Mouse (Mus musculus) neural tube, embryonic 15.5 days (tissue): Measurements from ENCODE around the gene Ccl11. TPM values are rescaled to one million over a fixed set of nuclear protein-coding genes. Genes with fewer than 3 reads are reported as not detected.

Experiments used
- ATAC-seq: fragments of 200-750 bp; cut with Nextera tagmentation; 2 replicates; pipeline ENCODE4 v1.8.0; 2017; ENCODE audit warnings: mild to moderate bottlenecking, moderate TSS enrichment, moderate library complexity; ENCODE audit not compliant: low FRiP score
- H3K27ac ChIP-seq: fragments of 300-500 bp; sonication (generic); replicated peaks from 2 replicates; pipeline ENCODE4 v1.5.1; 2015; ENCODE audit warnings: mild to moderate bottlenecking, inconsistent platforms
- H3K27me3 ChIP-seq: fragments of 300-500 bp; sonication (generic); replicated peaks from 2 replicates; pipeline ENCODE4 v1.6.1; 2015; ENCODE audit warnings: inconsistent platforms
- H3K36me3 ChIP-seq: fragments of 300-500 bp; sonication (generic); 2 replicates; pipeline ENCODE4 v1.6.1; 2015; ENCODE audit warnings: inconsistent platforms
- H3K4me1 ChIP-seq: fragments of 300-500 bp; sonication (generic); 2 replicates; pipeline ENCODE4 v1.6.1; 2015; ENCODE audit warnings: inconsistent platforms
- H3K4me2 ChIP-seq: fragments of 300-500 bp; sonication (generic); 2 replicates; pipeline ENCODE4 v1.6.1; 2015; ENCODE audit warnings: inconsistent platforms, mild to moderate bottlenecking, moderate library complexity
- H3K4me3 ChIP-seq: fragments of 300-500 bp; sonication (generic); replicated peaks from 2 replicates; pipeline ENCODE4 v1.5.1; 2015; ENCODE audit warnings: mild to moderate bottlenecking, inconsistent platforms
- H3K9ac ChIP-seq: fragments of 300-500 bp; sonication (generic); replicated peaks from 2 replicates; pipeline ENCODE4 v1.6.1; 2015; ENCODE audit warnings: mild to moderate bottlenecking, inconsistent platforms
- H3K9me3 ChIP-seq: fragments of 300-500 bp; sonication (generic); replicated peaks from 2 replicates; pipeline ENCODE4 v1.6.1; 2016; ENCODE audit warnings: inconsistent platforms
- WGBS: fragments of 180-500 bp; shearing (Covaris S2); methylation state at CpG from one replicate; pipeline ENCODE4 v1.1.7; 2015; ENCODE audit warnings: mixed read lengths; 5-methylcytosine and 5-hydroxymethylcytosine counted together
- polyA plus RNA-seq: library from polyadenylated mRNA; unstranded; fragments of >200 nt; fragmentation: Nextera tagmentation; extraction: Ambion mirVana; gene quantifications from 2 replicates; pipeline ENCODE4 v1.2.1, GENCODE M21; 2015

Gene Ccl11
- polyA plus RNA-seq = 0.47 and 3.9 TPM in 2 replicates

DNA sequence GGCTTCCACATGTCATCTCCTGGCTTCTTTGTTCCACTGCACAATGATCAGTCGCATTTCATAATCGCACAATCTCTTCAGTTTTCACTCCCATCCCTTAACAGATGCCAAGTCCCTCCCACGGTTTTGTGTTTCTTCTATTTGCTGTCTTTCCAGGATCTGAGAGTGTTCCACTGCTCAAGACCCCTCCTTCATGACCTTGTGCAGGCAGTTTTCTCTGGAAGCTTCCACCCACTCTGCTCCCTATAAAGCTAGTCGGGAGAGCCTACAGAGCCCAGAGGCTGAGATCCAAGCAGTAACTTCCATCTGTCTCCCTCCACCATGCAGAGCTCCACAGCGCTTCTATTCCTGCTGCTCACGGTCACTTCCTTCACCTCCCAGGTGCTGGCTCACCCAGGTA lies at the start of gene Ccl11:
Gene Ccl11 (plus strand): TSS at position 178 of the 400 bp plus-strand sequence.
- Histone ChIP-seq H3K9me3 (no peaks in the 10 kb centered on the region), H3K4me2 (no peak within 1 kb of the TSS), H3K4me3 (no peak within 1 kb of the TSS), H3K9ac (no peak within 1 kb of the TSS), H3K36me3 (no peaks in the 10 kb centered on the region), H3K4me1 (no peaks in the 10 kb centered on the region), H3K27ac (no peak within 1 kb of the TSS), H3K27me3 (no peaks in the 10 kb centered on the region)
- WGBS = 90% methylated on average over 6 of the region's 6 CpGs
- no peak for ATAC-seq

- H3K4me2 ChIP-seq = no peak overlapping the region
- H3K36me3 ChIP-seq = no peaks in the 10 kb centered on the region
- H3K4me3 ChIP-seq = no peak overlapping the region
- H3K9ac ChIP-seq = no peak overlapping the region
- H3K9me3 ChIP-seq = no peaks in the 10 kb centered on the region
- H3K4me1 ChIP-seq = peaks cover 16% of the 10 kb centered on the region
- 92% methylated on average over 3 of the region's 3 CpGs for WGBS
- ATAC-seq = no peak
- no peaks in the 10 kb centered on the region for H3K27me3 ChIP-seq
- H3K27ac ChIP-seq = no peak overlapping the region
Measured at GRCm38 (mm10) chr11:82010115-82010514, 47.5 kb upstream of the Ccl11 start.

GRCm38 (mm10) chr11:82011411-82012193 lies 46.0 kb upstream of the Ccl11 start:
- WGBS = 64% methylated on average over 8 of the region's 8 CpGs
- Histone ChIP-seq H3K27ac (no peak overlapping the region), H3K4me1 (peaks cover 15% of the 10 kb centered on the region), H3K4me2 (no peak overlapping the region), H3K9me3 (no peaks in the 10 kb centered on the region), H3K4me3 (no peak overlapping the region), H3K9ac (no peak overlapping the region), H3K36me3 (no peaks in the 10 kb centered on the region), H3K27me3 (no peaks in the 10 kb centered on the region)
- ATAC-seq = no peak

- H3K27me3 ChIP-seq = no peaks in the 10 kb centered on the region
- no peaks in the 10 kb centered on the region for H3K9me3 ChIP-seq
- 0% methylated on average over 1 of the region's 1 CpGs for WGBS
- H3K36me3 ChIP-seq = no peaks in the 10 kb centered on the region
- H3K4me2 ChIP-seq = no peak overlapping the region
- ATAC-seq = no peak
- H3K27ac ChIP-seq = no peak overlapping the region
- H3K9ac ChIP-seq = no peak overlapping the region
- H3K4me3 ChIP-seq = no peak overlapping the region
- H3K4me1 ChIP-seq = no peaks in the 10 kb centered on the region
Measured at GRCm38 (mm10) chr11:82013756-82014155, 43.9 kb upstream of the Ccl11 start.

DNA sequence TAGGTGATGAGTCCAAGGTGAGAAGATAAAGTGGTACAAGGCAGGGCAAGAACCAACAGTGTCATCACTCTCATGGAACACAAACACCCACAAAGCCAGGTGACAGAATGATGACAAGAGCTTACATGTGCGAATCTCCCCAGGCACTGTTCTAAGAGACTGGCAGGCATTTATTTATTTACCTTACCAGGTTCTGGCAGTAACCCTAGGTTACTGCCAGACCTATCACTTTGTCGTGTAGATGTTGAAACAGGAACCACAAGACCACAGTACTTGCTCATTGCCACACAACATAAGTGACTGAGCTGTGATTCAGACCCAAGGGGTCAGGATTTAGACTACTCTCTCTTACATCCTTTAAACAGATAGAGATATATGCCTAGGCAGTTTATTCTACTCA lies 42.6 kb upstream of the Ccl11 start:
- ATAC-seq = no peak
- H3K27me3 ChIP-seq = no peaks in the 10 kb centered on the region
- H3K9me3 ChIP-seq = no peaks in the 10 kb centered on the region
- no peak overlapping the region for H3K4me2 ChIP-seq
- no peaks in the 10 kb centered on the region for H3K36me3 ChIP-seq
- H3K27ac ChIP-seq = no peak overlapping the region
- no peaks in the 10 kb centered on the region for H3K4me1 ChIP-seq
- no peak overlapping the region for H3K4me3 ChIP-seq
- 74% methylated on average over 2 of the region's 2 CpGs for WGBS
- no peak overlapping the region for H3K9ac ChIP-seq

DNA sequence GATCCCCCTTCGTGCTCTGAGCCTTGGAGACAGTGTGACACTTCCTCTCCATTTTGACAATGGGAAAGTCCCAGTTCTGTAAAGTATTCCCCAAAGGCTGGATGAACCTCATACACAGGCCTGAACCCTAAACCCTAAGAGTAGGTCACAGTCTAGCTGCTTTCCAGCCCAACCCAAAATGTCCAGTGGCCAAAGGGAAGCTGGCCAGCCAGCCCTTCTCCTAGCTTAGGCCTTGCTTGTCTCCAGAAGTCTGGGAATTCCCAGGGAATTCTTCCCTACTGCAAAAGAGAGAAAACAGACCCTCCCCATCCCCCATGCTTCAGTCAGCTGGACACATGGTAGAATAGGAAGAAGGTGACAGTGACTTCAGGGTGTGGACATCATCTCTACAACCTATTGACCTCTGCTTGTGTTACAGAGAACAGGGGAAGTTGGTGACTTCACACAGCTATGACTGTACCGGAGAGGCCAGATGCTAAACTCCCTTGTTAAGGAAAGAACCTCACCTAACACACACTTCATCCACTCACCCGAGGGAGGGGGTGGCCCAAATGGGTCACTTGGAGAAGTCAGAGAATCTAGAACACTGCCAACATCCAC lies 41.3 kb upstream of the Ccl11 start:
- H3K27ac ChIP-seq = no peak overlapping the region
- H3K9me3 ChIP-seq = no peaks in the 10 kb centered on the region
- WGBS = 85% methylated on average over 3 of the region's 3 CpGs
- no peaks in the 10 kb centered on the region for H3K36me3 ChIP-seq
- no peak overlapping the region for H3K4me2 ChIP-seq
- no peak overlapping the region for H3K4me3 ChIP-seq
- no peaks in the 10 kb centered on the region for H3K27me3 ChIP-seq
- H3K4me1 ChIP-seq = no peaks in the 10 kb centered on the region
- H3K9ac ChIP-seq = no peak overlapping the region
- ATAC-seq = no peak

- no peaks in the 10 kb centered on the region for H3K9me3 ChIP-seq
- no peak overlapping the region for H3K9ac ChIP-seq
- H3K4me3 ChIP-seq = no peak overlapping the region
- 19% methylated on average over 2 of the region's 2 CpGs for WGBS
- no peak for ATAC-seq
- H3K4me2 ChIP-seq = no peak overlapping the region
- no peaks in the 10 kb centered on the region for H3K27me3 ChIP-seq
- no peaks in the 10 kb centered on the region for H3K4me1 ChIP-seq
- H3K36me3 ChIP-seq = no peaks in the 10 kb centered on the region
- no peak overlapping the region for H3K27ac ChIP-seq
Measured at GRCm38 (mm10) chr11:82019389-82019788, 38.2 kb upstream of the Ccl11 start.

- Histone ChIP-seq H3K4me3 (no peak overlapping the region), H3K9ac (no peak overlapping the region), H3K36me3 (no peaks in the 10 kb centered on the region), H3K27me3 (no peaks in the 10 kb centered on the region), H3K4me2 (no peak overlapping the region), H3K4me1 (no peaks in the 10 kb centered on the region), H3K27ac (no peak overlapping the region), H3K9me3 (no peaks in the 10 kb centered on the region)
- ATAC-seq = no peak
Measured at GRCm38 (mm10) chr11:82019793-82020192, 37.8 kb upstream of the Ccl11 start.

DNA sequence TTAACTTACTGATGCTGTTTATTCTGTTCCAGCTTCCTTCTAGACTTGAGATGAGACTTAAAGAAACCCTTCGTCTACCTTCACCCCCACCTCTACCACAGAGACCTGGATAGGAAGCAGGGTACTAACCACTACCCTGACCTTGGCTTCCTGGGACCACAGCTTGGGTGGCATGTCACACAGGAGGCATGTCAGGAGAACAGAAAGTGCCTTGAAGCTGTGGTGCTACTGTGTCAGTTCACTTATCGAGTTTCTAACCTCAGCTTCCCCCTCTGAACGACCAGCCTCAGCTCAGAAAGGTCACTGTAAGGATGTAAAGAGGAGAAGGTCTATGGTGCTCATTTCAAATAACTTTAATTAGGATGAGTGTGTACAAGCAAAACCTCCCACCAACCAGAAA lies 36.2 kb upstream of the Ccl11 start:
- H3K4me3 ChIP-seq = no peak overlapping the region
- no peaks in the 10 kb centered on the region for H3K4me1 ChIP-seq
- no peak for ATAC-seq
- H3K27me3 ChIP-seq = no peaks in the 10 kb centered on the region
- H3K9me3 ChIP-seq = no peaks in the 10 kb centered on the region
- H3K9ac ChIP-seq = no peak overlapping the region
- no peak overlapping the region for H3K4me2 ChIP-seq
- H3K36me3 ChIP-seq = no peaks in the 10 kb centered on the region
- WGBS = 82% methylated on average over 3 of the region's 3 CpGs
- H3K27ac ChIP-seq = no peak overlapping the region

DNA sequence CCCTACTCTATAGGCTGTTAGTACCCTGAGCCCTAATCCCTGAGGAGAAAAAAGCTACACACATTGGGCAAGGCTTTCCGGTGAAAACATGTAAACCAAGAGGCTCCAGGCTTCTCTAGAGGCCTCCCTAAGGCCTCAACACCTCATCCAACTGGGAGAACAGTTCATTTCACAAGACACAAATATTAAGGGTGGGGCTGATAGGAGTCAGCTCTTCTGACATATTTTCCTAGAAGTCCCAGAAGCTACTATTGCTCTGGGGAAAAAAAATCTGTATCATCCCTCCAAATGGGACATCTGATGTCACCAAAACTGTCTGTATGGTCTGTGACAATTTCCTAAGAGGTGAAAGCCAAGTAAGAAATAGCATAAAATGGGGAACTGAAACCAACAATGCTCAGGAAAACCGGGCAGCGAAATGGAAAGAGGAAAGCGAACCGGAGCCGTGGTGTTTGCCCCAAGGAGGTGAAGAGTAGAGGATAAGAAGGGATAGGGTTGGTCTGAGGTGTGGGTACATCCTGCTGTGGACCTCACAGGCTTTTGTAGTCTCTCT lies 35.0 kb upstream of the Ccl11 start:
- 95% methylated on average over 6 of the region's 6 CpGs for WGBS

GRCm38 (mm10) chr11:82023769-82024168 lies 33.9 kb upstream of the Ccl11 start:
- Histone ChIP-seq H3K27ac (no peak overlapping the region), H3K27me3 (no peaks in the 10 kb centered on the region), H3K9ac (no peak overlapping the region), H3K4me3 (no peak overlapping the region), H3K36me3 (no peaks in the 10 kb centered on the region), H3K9me3 (no peaks in the 10 kb centered on the region), H3K4me2 (no peak overlapping the region), H3K4me1 (no peaks in the 10 kb centered on the region)
- 91% methylated on average over 4 of the region's 4 CpGs for WGBS
- no peak for ATAC-seq

More for the DNA sequence above, 35.0 kb upstream of the Ccl11 start:
- no peak overlapping the region for H3K27ac ChIP-seq
- H3K4me3 ChIP-seq = no peak overlapping the region
- no peaks in the 10 kb centered on the region for H3K36me3 ChIP-seq
- H3K9ac ChIP-seq = no peak overlapping the region
- H3K4me1 ChIP-seq = no peaks in the 10 kb centered on the region
- H3K9me3 ChIP-seq = no peaks in the 10 kb centered on the region
- no peak overlapping the region for H3K4me2 ChIP-seq
- H3K27me3 ChIP-seq = no peaks in the 10 kb centered on the region
- no peak for ATAC-seq

DNA sequence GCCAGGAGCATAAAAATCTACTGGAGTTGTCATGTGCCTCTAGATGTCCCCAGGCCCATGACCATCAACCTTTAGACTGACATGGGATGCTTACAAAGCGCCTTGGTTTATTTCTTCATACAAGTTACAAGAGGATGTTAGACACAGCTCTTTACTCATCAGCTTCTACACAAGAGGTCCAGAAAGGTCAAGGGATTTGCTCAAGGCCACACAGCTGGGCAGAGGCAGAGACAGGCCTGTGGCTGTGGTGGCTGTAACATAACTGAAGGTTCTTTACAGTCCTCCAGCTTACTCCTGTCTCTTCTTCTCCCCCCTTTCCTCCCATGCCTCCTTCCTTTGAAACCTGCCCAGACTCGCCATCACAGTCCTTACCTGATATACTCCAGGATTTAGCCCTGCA lies 27.5 kb upstream of the Ccl11 start:
- Histone ChIP-seq H3K4me1 (peaks cover 15% of the 10 kb centered on the region), H3K27me3 (no peaks in the 10 kb centered on the region), H3K4me3 (no peak overlapping the region), H3K36me3 (no peaks in the 10 kb centered on the region), H3K9ac (no peak overlapping the region), H3K27ac (no peak overlapping the region), H3K4me2 (no peak overlapping the region), H3K9me3 (no peaks in the 10 kb centered on the region)
- 81% methylated on average over 2 of the region's 2 CpGs for WGBS
- ATAC-seq = no peak
